26 mouse cellular contexts compared by ENCODE assay signal in the genomic region with DNA sequence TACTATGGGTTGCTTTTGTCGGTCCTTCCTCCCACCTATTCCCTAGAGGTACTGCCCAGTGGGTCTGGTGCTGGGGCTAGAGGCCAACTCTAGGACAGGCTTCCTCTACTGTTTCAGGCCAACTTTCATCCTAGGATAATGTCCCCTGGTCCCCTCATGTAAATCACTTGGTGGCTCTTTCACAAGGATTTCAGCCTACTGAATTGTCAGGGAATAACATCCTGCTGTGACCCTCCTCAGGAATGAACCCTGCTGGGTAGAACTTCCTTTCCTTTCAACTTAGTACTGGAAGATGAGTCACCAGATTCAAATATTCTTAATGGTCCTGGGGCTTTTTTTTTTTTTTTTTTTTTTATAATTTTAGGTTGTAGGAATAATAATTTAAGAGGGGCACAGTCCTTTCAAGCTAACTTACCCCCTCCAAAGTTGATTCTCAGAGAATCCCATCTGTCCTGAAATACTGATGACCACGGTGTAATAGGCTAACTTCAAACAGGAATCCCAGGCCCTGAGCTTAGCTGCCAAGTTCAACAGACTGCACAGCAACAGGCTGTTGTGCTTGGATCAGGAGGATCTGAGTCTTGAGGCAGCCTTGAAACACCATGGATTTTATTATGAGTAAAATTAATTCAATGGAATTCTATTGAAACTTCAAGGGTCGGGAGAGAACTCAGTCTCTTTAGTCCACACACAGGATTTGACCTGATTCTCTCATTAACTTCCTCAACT.
DNase-seq lines count a peak whose midpoint lies in the region; ATAC-seq and TF ChIP-seq lines count a peak whose summit lies in the region.
"Had no signal": no experiment of that assay in that cellular context is flagged by ENCODE, and none has a peak within 500 bp of the region (broad histone marks: within the 10 kb centered on the region; RNA-seq: fewer than 3 reads in every experiment).

No protein-coding gene starts in this region.

- H3K4me3 ChIP-seq in heart, embryonic 10.5 days = no peak overlapping the region
- H3K4me3 ChIP-seq in heart, postnatal 0 days (ENCODE audit: low read depth, low read length) = no peak overlapping the region
- no peak overlapping the region for H3K4me3 ChIP-seq in ES-E14 (ENCODE audit: insufficient read depth in 1 of 2, low read depth in 1 of 2, low read length in 2 of 2, poor library complexity in 1 of 2, severe bottlenecking in 1 of 2)
- H3K4me3 ChIP-seq: embryonic facial prominence, embryonic 10.5 days; liver, embryonic 13.5 days; midbrain, embryonic 12.5 days had no signal

- H3K36me3 ChIP-seq in heart, embryonic 10.5 days = no peaks in the 10 kb centered on the region
- H3K36me3 ChIP-seq in heart, postnatal 0 days (replicated peaks; ENCODE audit: control insufficient read depth, insufficient read depth, low read length) = no peaks in the 10 kb centered on the region
- no peaks in the 10 kb centered on the region for H3K36me3 ChIP-seq in ES-E14 (ENCODE audit: control insufficient read depth, insufficient read depth, low read length, poor library complexity, severe bottlenecking)
- H3K36me3 ChIP-seq: embryonic facial prominence, embryonic 10.5 days; G1E; liver, embryonic 13.5 days; midbrain, embryonic 12.5 days had no signal

- H3K9me3 ChIP-seq in heart, embryonic 10.5 days = no peaks in the 10 kb centered on the region
- no peaks in the 10 kb centered on the region for H3K9me3 ChIP-seq in heart, postnatal 0 days (replicated peaks; ENCODE audit: control insufficient read depth, low read length)
- no peaks in the 10 kb centered on the region for H3K9me3 ChIP-seq in ES-E14 (ENCODE audit: control insufficient read depth, insufficient read depth, low read depth, low read length)
- H3K9me3 ChIP-seq: embryonic facial prominence, embryonic 10.5 days; G1E; liver, embryonic 13.5 days; midbrain, embryonic 12.5 days had no signal

- 48% methylated on average over 3 of the region's 3 CpGs for WGBS in heart, embryonic 10.5 days
- 45% methylated on average over 3 of the region's 3 CpGs for WGBS in heart, postnatal 0 days

- intact Hi-C loops in heart, postnatal 14 days (cut with DNase I) = no loop called here

- no peak overlapping the region for H3K9ac ChIP-seq in heart, postnatal 0 days (replicated peaks; ENCODE audit: low read depth, low read length)
- no peak overlapping the region for H3K9ac ChIP-seq in ES-E14 (ENCODE audit: insufficient read depth, low read depth, low read length, poor library complexity, severe bottlenecking)
- H3K9ac ChIP-seq: liver, embryonic 13.5 days; lung, embryonic 14.5 days; midbrain, embryonic 12.5 days had no signal

- TF ChIP-seq EP300 in heart, postnatal 0 days (IDR thresholded peaks at IDR 0.05; ENCODE audit: low read depth) = no peak

- DNase-seq in heart, embryonic 10.5 days (ENCODE audit: low spot score) = no peak
- DNase-seq in heart, postnatal 14 days = no peak
- no peak for DNase-seq in heart, postnatal 0 days (ENCODE audit: low spot score)
- no peak for DNase-seq in heart, postnatal 4 days
- DNase-seq in ES-E14 (ENCODE audit: low read depth, low spot score) = no peak
- DNase-seq in brain, adult 2 months (ENCODE audit: low read depth, low spot score) = peak; percentile 20
- no peak for DNase-seq in right cerebral cortex, postnatal 36 days (ENCODE audit: low spot score in 2 of 2)
- DNase-seq in spleen, postnatal 4 days (ENCODE audit: low spot score in 2 of 2) = no peak
- DNase-seq: adrenal gland, postnatal 25 days; cerebellum, adult 11-12 months; cerebellum, postnatal 10 days; gastrocnemius, postnatal 36 days; kidney, adult 9 months; kidney, postnatal 14 days; layer of hippocampus, postnatal 36 days; liver, embryonic 13.5 days; lung, embryonic 14.5 days; right cerebral cortex, postnatal 14 days; spleen, adult 18-20 months; thymus, adult 18-20 months; thymus, postnatal 36 days had no signal

- no peak for TF ChIP-seq CTCF in heart, postnatal 0 days (IDR thresholded peaks at IDR 0.05; ENCODE audit: low read depth)

- peak; percentile 20; the same call in 1 of the 2 replicates for ATAC-seq in heart, postnatal 0 days (ENCODE audit: insufficient read depth, low read depth)
- ATAC-seq: hindbrain, postnatal 0 days; intestine, embryonic 16.5 days had no signal

- H3K27me3 ChIP-seq in heart, embryonic 10.5 days (ENCODE audit: insufficient read depth, poor library complexity, severe bottlenecking) = 0 out of 2 replicates have a peak, but pooled peaks cover 5% of the 10 kb centered on the region
- H3K27me3 ChIP-seq in heart, postnatal 0 days (ENCODE audit: control insufficient read depth, insufficient read depth, low read length) = no peaks in the 10 kb centered on the region
- H3K27me3 ChIP-seq: liver, embryonic 13.5 days; midbrain, embryonic 12.5 days had no signal

- no peak overlapping the region for H3K4me2 ChIP-seq in heart, postnatal 0 days (ENCODE audit: low read depth, low read length)
- H3K4me2 ChIP-seq: liver, embryonic 13.5 days; lung, embryonic 14.5 days; midbrain, embryonic 12.5 days had no signal

- peaks cover 12% of the 10 kb centered on the region for H3K4me1 ChIP-seq in heart, embryonic 10.5 days
- H3K4me1 ChIP-seq in heart, postnatal 0 days (ENCODE audit: control insufficient read depth, insufficient read depth) = no peaks in the 10 kb centered on the region
- 0 out of 4 replicates have a peak, but pooled peaks cover 0 to 4% of the 10 kb centered on the region in 2 experiments for H3K4me1 ChIP-seq in ES-E14 (ENCODE audit: control insufficient read depth in 2 of 2, insufficient read depth in 2 of 2, low read length in 2 of 2, poor library complexity in 1 of 2)
- H3K4me1 ChIP-seq: liver, embryonic 13.5 days; midbrain, embryonic 12.5 days had no signal

- H3K27ac ChIP-seq in heart, embryonic 10.5 days = 0 out of 2 replicates have a peak overlapping the region, but pooled peaks have one; percentile 36
- H3K27ac ChIP-seq in heart, postnatal 0 days (ENCODE audit: low read depth) = no peak overlapping the region
- no peak overlapping the region for H3K27ac ChIP-seq in ES-E14 (ENCODE audit: insufficient read depth, low read depth, low read length, poor library complexity, severe bottlenecking)
- H3K27ac ChIP-seq: embryonic facial prominence, embryonic 10.5 days; hindbrain, postnatal 0 days; liver, embryonic 13.5 days; midbrain, embryonic 12.5 days had no signal

- in situ Hi-C loops in ES-E14 (cut with MboI; ENCODE audit: low sequenced_read_pairs in 2 of 2, unreplicated experiment in 2 of 2) = no loop called here

TF ChIP-seq in ES-E14, 5 proteins besides CTCF, POLR2A, EP300 and RAD21:
- TF ChIP-seq CHD2 (IDR thresholded peaks at IDR 0.05; ENCODE audit: low read depth, low read length) (no peak), HCFC1 (IDR thresholded peaks at IDR 0.05; ENCODE audit: borderline replicate concordance, insufficient read depth, low read length) (no peak), ZC3H11A (IDR thresholded peaks at IDR 0.05; ENCODE audit: borderline replicate concordance, low read depth, low read length) (no peak), ZNF384 (IDR thresholded peaks at IDR 0.05; ENCODE audit: low read depth, low read length) (0 out of 2 replicates have a peak, but pooled peaks have one; percentile 5), MAFK (IDR thresholded peaks at IDR 0.05; ENCODE audit: insufficient read depth, low read depth, low read length) (no peak)
